Mouse (Mus musculus) G1E (cell line): ENCODE data around the gene Gm10277. TPM values are rescaled to one million over a fixed set of nuclear protein-coding genes. Genes with fewer than 3 reads are reported as not detected.

Experiments used
- ATAC-seq: 2 replicates; pipeline ENCODE4 v1.8.0; 2016; ENCODE audit warnings: mild to moderate bottlenecking; ENCODE audit not compliant: insufficient number of reproducible peaks, poor library complexity, low FRiP score, severe bottlenecking; ENCODE audit errors: extremely low read depth
- DNase-seq: peaks from one replicate; pipeline ENCODE4 v3.0.0; 2012; ENCODE audit warnings: low spot score
- H3K27me3 ChIP-seq: 2 replicates; pipeline ENCODE4 v1.6.1; 2012; ENCODE audit warnings: mild to moderate bottlenecking, low read length, inconsistent platforms; ENCODE audit not compliant: insufficient read depth
- H3K36me3 ChIP-seq: replicated peaks from 2 replicates; pipeline ENCODE3; 2012; ENCODE audit warnings: mild to moderate bottlenecking, inconsistent platforms
- H3K4me1 ChIP-seq: 2 replicates; pipeline ENCODE4 v1.6.1; 2012; ENCODE audit warnings: low read depth, low read length, inconsistent platforms, mixed read lengths; ENCODE audit not compliant: insufficient read depth
- H3K4me3 ChIP-seq: 2 replicates; pipeline ENCODE4 v1.5.1; 2012; ENCODE audit warnings: low read depth, mild to moderate bottlenecking, inconsistent platforms, low read length, moderate library complexity, mixed read lengths
- H3K9me3 ChIP-seq: replicated peaks from 2 replicates; pipeline ENCODE4 v1.6.1; 2012; ENCODE audit warnings: inconsistent platforms
- CTCF ChIP-seq: IDR thresholded peaks from 2 replicates; pipeline ENCODE4 v1.5.1; 2012; ENCODE audit warnings: low read depth, low read length, inconsistent platforms, mixed read lengths
- GATA1 ChIP-seq: IDR thresholded peaks from 2 replicates; pipeline ENCODE4 v1.6.1; 2012; ENCODE audit warnings: borderline replicate concordance, low read length, inconsistent platforms, mixed read lengths
- GATA2 ChIP-seq: IDR thresholded peaks from 2 replicates; pipeline ENCODE4 v1.6.1; 2012; ENCODE audit warnings: low read depth, low read length, inconsistent platforms, borderline replicate concordance
- POLR2AphosphoS5 ChIP-seq: IDR thresholded peaks from 2 replicates; pipeline ENCODE4 v1.6.1; 2012; ENCODE audit warnings: low read depth, low read length, inconsistent platforms; ENCODE audit not compliant: insufficient replicate concordance
- TAL1 ChIP-seq: conservative IDR thresholded peaks from 2 replicates; pipeline ENCODE4 v1.6.1; 2012; ENCODE audit warnings: low read depth, low read length, inconsistent platforms, mixed read lengths
- polyA plus RNA-seq: library from polyadenylated mRNA; stranded (reverse); fragments of >175 nt; gene quantifications from 2 replicates; pipeline ENCODE4 v1.2.3, GENCODE M21; 2012
- total RNA-seq, 2 experiments: library from RNA; stranded (forward) in 1 of 2; stranded (reverse) in 1 of 2; fragments of 200-1000 nt in 1 of 2; fragments of >200 nt in 1 of 2; fragmentation: Nextera tagmentation in 1 of 2; gene quantifications; 2 replicates each; pipeline ENCODE4 v1.2.3; 2014 to 2017

The Gm10277 gene
- total and polyA plus RNA-seq, 3 experiments = 0.33 TPM; not detected in 2

DNA sequence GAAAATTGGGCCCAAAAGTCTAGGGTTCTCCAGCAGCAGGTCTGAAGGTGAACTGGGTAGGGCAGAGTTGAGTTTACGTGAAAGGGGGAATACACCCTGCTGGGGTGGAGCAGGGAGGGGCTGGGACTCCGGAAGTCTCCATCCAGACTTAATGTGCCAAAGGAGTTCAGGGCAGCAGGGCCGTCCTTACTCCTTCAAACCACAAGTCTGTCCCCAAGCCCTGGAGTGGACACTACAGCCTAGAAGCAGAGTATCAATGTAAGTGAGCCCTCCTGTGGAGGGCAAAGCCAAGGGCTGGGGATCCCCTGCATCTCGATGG lies 22.1 kb downstream of the Gm10277 start:
- H3K9me3 ChIP-seq = no peaks in the 10 kb centered on the region
- peaks cover 69% of the 10 kb centered on the region for H3K4me1 ChIP-seq
- no peak for ATAC-seq
- TF ChIP-seq GATA1 (no peak), CTCF (no peak), TAL1 (no peak), POLR2AphosphoS5 (no peak), GATA2 (no peak)
- peak; percentile 47 for DNase-seq
- H3K27me3 ChIP-seq = peaks cover 13% of the 10 kb centered on the region
- peak overlapping the region; percentile 62; the same call in 1 of the 2 replicates for H3K4me3 ChIP-seq
- H3K36me3 ChIP-seq = peaks cover 2% of the 10 kb centered on the region

DNA sequence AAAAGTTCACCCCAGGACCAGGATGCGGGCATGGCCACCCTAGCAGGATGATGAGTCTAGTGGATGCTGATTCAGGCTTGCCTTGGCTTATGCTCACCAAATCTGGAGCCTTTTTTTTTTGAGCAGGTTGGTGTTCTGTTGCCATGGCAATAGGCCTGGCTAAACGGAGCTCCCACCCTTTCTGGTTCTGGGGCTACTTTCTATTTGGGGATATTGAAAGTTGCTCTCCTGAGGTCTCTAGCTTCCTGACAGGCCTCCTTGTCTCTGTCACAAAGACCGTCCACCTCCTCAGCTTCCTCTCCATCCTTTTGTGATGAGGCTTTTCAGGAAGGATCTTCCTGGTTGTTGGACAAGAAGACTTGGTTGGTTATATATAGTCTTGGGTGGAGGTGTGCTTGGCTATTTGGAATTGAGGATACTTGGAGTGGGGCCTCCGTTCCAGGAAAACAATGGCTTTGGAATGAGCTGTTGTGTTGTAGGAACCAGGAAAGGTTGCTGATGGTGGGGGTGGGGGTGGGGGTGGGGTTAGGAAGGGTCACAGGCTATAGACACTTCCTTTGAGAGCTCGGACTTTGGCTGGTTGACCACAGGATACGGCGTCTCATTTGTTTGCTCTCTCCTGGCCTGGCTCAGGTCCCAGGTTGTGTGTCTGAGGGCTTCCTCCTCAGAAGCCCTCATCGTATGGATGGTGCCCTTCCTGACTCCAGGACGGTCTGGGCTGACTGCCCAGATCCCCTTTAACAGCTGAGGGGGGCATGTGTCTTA lies 22.7 kb downstream of the Gm10277 start:
- no peak for TF ChIP-seq POLR2AphosphoS5
- TF ChIP-seq TAL1 = no peak
- TF ChIP-seq GATA1 = no peak
- TF ChIP-seq GATA2 = no peak
- TF ChIP-seq CTCF = no peak
- H3K9me3 ChIP-seq = no peaks in the 10 kb centered on the region
- H3K27me3 ChIP-seq = peaks cover 18% of the 10 kb centered on the region
- no peak for DNase-seq
- no peaks in the 10 kb centered on the region for H3K36me3 ChIP-seq
- H3K4me3 ChIP-seq = peak overlapping the region; percentile 83; the same call in 1 of the 2 replicates
- H3K4me1 ChIP-seq = peaks cover 64% of the 10 kb centered on the region
- ATAC-seq = no peak

DNA sequence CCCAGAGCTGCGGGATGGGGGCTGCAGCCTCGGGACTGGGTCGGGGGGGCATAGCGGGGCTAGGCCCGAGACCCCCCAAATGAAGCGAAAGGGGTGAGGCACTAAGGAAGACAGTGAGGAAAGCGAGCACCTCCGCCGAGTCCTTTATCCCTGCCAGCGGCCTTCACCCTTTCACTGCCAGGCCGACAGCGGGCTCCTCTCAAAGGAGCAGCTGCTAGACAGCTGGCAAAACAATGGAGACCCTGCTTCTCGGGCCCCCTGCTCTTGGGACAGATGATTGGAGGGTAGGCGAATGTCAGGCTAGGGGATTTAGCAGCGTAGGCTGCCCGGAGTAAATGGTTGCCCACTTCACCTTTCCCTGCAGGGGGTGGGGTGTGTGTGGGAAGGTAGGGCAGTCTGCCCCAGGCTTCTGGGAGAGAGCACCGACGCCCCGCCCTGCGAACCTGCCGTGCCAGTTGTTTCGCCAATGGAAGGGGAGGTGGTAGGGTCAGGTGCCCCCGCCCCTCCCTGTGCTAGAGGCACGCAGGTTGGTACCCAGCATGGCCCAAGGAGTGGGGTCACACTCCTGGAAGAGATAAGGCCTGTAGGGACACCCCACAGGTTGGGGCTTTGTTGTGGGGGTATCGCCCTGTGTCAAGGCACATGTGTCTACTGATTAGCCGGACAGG lies 23.7 kb downstream of the Gm10277 start:
- Histone ChIP-seq H3K4me3 (peak overlapping the region; percentile 83), H3K27me3 (peaks cover 25% of the 10 kb centered on the region), H3K4me1 (peaks cover 53% of the 10 kb centered on the region), H3K9me3 (no peaks in the 10 kb centered on the region), H3K36me3 (no peaks in the 10 kb centered on the region)
- 0 out of 2 replicates have a peak, but pooled peaks have one; percentile 8 for ATAC-seq
- TF ChIP-seq GATA2 (no peak), CTCF (no peak), GATA1 (no peak), TAL1 (no peak), POLR2AphosphoS5 (no peak)
- DNase-seq = peak; percentile 64

DNA sequence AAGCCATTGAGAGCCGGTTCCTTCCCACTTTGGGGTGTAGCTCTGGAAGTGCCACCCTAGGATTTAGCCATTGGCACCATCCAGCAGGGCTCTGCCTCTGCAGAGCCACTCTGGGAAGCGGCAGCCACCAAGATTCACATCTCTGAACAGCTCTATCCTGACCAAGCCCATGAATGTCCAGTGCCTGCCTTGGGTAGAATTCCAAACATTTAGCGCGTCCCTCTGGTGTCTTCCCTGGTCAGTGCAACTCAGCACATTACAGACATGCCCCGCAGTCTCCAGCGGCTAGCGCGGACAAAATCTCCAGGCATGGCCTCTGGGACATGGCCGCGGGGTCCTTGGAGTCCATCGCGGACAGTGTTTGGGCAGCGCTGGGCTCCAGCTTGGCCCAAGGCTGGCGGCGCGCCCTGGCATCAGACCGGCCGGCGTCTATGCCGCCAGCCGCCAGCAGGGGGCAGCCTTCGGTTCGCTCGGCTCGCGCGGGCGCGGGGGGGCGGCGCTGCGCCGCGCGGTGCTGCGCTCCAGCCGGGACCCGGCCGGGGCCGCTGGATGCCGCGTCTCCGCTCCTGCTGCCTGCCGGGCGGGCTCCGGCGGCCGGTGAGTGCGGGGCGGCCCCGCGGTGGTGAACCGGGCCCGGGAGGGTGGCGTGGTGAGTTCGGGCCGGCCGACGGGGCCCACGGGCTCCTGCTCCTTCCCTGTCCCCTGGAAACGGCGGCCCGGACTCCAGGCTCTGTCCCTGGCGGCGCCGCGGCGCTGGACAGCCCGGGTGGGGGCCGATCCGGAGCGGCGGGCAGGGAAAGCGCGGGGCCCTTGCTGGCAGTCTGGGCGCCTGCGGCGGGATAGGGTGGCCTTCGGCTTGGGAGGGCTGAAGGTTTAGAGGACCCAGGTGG lies 24.5 kb downstream of the Gm10277 start, which contains the start of gene Myo18a:
Gene Myo18a, plus strand, starts transcription at position 464 of the 890 bp plus-strand sequence.
- H3K4me3 ChIP-seq = peak within 1 kb of the TSS; percentile 83
- no peaks in the 10 kb centered on the region for H3K36me3 ChIP-seq
- H3K27me3 ChIP-seq = peaks cover 32% of the 10 kb centered on the region
- H3K9me3 ChIP-seq = no peaks in the 10 kb centered on the region
- peak; percentile 84 for DNase-seq
- no peak for ATAC-seq
- H3K4me1 ChIP-seq = peaks cover 46% of the 10 kb centered on the region
- TF ChIP-seq CTCF (peak; percentile 77; the same call in 1 of the 2 replicates), GATA1 (no peak)

DNA sequence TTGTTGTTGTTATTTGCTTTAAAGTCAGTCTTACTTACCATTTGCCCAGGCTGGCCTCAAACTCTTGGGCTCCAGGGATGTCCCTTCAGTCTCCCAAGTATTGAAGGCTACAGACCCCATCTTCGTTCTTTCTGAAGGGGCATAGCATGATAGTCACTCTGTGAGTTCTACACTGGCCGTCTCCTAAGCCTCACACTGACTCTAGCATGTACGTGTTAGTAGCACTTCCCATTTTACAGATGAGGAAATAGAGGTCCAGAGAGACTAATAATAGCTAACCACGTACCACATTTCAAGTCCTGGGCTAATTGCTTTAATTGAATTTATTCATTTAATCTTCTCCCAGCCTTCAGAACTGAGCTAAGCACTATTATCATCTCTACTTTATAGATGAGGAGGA lies 27.5 kb downstream of the Gm10277 start:
- peaks cover 22% of the 10 kb centered on the region for H3K4me1 ChIP-seq
- H3K4me3 ChIP-seq = no peak overlapping the region

DNA sequence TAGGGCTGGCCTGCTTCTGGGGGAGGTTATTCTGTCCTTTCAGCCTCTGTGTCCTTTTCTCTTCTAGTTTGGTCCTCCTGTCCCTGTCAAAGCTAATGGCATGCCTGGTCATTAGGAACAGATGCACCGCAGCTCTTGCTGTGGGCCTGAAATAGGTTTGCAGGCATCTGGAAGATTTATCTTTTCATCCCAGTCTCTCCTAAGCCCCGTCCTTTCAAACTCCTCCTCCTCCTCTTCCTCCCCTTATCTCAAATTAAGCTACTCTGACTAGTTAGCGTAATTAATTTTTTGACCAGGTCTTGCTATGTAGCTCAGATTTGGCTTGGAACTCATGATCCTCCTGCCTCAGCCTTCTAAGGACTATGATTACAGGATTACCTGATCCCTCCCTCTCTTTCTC lies 34.1 kb downstream of the Gm10277 start:
- DNase-seq = no peak
- H3K4me1 ChIP-seq = no peaks in the 10 kb centered on the region
- H3K27me3 ChIP-seq = peaks cover 73% of the 10 kb centered on the region
- no peak overlapping the region for H3K4me3 ChIP-seq
- H3K9me3 ChIP-seq = no peaks in the 10 kb centered on the region
- TF ChIP-seq GATA2 (no peak), POLR2AphosphoS5 (no peak), TAL1 (no peak), GATA1 (no peak), CTCF (no peak)
- ATAC-seq = no peak
- H3K36me3 ChIP-seq = no peaks in the 10 kb centered on the region

More for the DNA sequence above, 27.5 kb downstream of the Gm10277 start:
- H3K36me3 ChIP-seq = no peaks in the 10 kb centered on the region
- H3K9me3 ChIP-seq = no peaks in the 10 kb centered on the region
- DNase-seq = no peak
- no peak for ATAC-seq
- TF ChIP-seq GATA2 (no peak), TAL1 (no peak), POLR2AphosphoS5 (no peak), GATA1 (no peak), CTCF (no peak)
- peaks cover 43% of the 10 kb centered on the region for H3K27me3 ChIP-seq
